Mouse (Mus musculus) cerebellum, adult 18-20 months (tissue): ENCODE data around the gene Pacsin2.

Experiments used
- DNase-seq, 2 experiments: peaks; one replicate each; pipeline ENCODE4 v3.0.0; 2021

Gene Pacsin2

GRCm38 (mm10) chr15:83448646-83449045 lies 15.8 kb downstream of the Pacsin2 start:
- no peak for DNase-seq

DNA sequence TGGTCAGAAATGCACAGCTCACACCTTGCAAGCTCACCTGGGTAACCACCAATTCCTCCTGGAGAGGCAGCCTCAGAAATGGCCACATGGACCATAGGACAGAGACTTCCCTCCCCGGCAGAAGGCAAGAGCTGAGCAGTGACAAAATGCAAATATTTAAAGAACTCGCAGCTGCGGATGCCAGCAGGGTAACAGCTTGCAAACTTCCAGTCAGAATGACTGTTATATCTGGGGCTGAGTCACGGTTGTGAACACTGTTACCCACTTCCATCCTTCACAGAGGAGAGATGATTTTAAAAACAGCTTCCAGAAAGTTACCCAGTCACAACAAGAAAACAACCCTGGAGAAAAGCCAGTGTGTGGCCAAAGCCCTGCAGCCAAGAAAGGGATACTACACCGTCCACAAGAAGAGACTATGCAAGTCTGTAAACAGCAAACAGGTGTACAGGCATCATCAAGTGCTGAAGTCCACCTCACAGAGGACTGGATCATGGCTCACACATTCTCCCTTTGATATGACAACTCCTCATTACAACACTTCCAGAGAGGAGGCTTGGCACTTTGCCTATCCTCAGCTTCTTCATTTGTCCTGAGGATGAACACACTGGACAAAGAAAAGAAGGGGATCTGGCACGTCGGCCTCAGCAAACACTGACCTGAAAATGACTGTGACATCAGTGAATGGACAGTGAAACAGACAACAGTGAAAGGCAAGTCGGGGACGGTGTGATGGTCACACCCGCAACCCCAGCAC lies 16.4 kb downstream of the Pacsin2 start:
- DNase-seq = no peak

- DNase-seq = no peak
These were observed 18.5 kb downstream of the Pacsin2 start for GRCm38 (mm10) chr15:83445908-83446307.

GRCm38 (mm10) chr15:83445383-83445782 lies 19.0 kb downstream of the Pacsin2 start:
- DNase-seq = no peak

DNA sequence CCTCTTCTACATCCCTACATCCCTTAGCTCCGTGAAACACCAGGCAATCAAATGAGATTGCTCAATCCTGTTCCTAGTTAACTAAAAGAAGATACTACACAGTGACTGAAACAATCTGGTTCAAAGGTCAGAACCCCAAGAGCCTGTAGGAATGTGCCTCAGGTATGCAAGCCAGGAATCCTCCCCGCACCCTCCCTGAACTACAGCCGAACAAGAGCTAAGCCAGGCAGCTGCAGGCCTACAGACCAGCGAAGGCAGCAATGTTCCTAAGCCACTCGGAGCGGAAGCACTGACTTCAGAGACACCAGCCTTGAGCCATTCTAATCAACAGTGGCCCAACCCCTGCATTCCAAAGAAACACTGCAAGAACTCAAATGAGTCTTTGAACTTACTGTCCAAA lies 20.0 kb downstream of the Pacsin2 start:
- DNase-seq = no peak

- no peak for DNase-seq
These were observed 21.8 kb downstream of the Pacsin2 start for GRCm38 (mm10) chr15:83442495-83443037.

- DNase-seq = no peak
These were observed 23.7 kb downstream of the Pacsin2 start for GRCm38 (mm10) chr15:83440726-83441125.

DNA sequence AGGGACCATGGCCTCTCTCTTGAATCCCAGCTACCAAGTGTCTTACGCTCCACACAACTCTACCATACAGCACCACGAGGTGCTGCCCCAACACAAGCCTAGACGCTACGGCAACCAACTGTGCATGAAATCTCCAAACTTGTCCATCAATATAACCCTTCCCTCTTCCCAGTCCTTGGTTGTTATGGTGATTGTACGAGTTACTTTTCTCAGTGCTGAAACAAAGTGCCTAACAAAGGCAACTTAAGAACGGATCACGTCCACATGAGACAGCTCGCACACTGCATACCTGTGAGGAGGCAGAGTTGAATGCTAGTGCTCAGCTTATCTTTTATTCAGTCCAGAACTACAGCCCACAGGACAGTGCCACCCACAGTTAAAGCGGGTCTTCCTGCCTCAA lies 27.9 kb downstream of the Pacsin2 start:
- DNase-seq = no peak

DNA sequence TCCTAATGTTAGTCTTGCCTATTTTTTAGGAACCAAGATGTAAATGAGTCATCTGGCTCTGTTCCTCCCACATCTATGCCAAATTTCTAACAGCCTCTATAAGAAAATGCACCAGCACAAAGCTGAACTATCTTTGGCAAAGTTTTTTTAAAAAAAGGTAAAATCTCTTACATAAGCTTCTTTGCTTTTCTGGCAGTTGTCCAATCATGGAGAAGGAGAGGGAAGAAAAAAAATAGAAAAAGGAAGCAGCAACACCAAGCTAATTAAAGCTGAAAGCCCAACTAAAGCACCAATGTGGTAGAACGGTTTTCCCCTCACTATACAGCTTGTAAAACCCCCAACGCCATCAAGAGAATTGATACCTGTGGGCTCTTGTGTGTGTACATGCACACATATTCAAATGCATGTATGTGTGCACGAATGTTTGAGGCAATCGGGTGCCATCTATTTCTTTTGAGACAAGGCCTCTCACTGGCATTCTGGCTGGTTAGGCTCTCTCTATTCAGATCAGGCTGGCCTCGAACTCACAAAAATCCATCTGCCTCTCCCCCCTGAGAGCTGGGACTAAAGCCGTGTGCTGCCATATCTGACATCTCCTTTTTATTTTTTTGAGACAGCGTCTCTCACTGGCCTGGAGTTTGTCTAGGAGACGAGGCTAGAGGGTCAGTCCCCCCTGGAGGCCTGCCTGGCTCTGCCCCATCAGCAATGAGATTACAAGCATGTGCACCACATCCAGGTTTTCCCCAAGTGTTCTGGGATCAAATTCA lies 28.9 kb downstream of the Pacsin2 start:
- no peak for DNase-seq

GRCm38 (mm10) chr15:83434692-83435091 lies 29.7 kb downstream of the Pacsin2 start:
- no peak for DNase-seq

DNA sequence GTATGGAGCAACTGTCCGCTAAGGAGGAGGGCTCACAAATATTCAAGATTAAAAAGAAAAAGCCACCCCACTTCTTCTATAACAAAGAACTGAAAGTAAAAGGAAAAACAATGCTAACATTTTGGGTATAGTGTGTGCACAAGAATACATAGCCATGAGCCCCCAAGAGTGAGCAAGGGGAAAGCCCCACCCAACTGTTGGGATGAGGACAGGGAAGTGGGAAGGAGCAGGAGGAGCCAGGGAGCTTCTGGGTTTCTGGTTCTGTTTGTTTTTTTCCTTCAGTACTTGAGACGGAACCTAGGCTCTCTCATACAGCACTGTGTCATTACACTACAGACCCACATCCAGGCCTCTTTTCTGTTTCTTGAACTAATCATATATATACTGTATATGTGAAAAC lies 31.1 kb downstream of the Pacsin2 start:
- DNase-seq = no peak

DNA sequence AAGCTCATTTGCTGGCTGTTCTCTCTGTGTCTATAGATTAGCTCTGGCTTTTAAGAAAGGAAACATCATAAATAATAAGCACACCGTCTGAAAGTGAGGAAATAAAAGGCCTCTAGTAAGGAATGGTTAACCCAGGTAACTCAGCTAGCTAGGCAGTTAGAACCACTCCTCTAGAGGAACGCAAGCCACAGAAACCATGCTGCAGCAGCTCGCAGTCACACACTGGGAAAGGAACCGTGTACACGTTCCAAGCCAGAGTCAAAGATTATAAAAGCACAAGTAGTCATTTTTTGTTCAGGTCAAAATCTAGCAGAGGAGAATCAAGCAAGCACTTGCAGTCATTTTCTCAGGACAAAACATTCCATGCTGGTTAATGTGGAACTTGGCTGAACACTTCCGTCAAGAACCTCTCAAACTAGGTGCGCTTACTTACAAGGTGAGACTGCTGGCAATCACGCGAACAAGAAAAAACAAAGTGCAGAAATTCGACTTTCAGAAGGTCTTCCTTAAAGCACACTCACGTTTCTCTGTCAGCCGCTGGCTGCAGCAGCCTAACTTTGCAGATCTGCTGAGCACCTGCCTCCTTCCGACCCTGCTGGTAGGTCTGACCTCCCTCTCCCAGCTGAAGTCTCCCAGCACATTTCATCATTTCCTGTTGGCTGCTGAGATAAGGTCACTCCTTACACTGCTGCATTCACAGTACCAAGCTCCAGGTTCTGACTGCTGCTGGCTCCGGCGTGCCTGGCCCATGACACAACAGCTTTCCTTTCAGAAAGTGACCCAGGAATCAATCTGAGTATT lies 32.0 kb downstream of the Pacsin2 start:
- DNase-seq = no peak

DNA sequence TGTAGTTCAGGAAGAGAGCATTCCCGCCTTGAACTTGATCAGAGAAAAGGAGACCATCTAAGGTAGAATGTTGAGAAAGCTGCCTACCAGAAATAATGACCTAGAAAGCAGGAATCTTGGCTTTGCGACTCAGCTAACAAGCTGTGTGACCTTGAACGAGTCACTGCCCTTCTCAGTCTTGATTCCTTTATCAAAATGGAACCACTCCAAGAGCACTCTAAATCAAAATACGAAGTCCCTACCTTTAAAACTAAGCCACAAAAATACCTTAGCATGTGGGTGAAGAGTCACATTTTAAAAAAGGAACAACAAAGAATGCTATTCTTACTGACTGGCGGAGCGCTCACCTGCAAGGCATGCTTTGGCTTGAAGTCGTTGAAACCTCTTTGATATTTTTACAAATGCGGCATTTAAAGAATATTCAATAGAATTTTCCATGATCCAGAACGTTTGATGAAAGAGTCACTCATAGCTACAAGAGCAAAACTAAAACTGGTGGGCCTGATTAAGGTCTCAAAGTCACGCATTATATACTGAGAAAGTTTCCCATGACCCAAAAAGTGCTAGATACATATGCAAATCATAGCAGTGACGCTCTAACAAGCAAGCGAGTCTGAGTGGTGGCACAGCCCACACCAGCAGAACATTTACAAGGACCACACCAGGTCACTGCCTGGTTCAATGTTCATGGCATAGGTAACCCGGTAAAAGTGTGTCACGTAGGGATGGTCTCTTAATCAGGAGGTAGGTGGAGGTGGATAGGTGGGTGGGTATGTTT lies 33.2 kb downstream of the Pacsin2 start:
- no peak for DNase-seq

DNA sequence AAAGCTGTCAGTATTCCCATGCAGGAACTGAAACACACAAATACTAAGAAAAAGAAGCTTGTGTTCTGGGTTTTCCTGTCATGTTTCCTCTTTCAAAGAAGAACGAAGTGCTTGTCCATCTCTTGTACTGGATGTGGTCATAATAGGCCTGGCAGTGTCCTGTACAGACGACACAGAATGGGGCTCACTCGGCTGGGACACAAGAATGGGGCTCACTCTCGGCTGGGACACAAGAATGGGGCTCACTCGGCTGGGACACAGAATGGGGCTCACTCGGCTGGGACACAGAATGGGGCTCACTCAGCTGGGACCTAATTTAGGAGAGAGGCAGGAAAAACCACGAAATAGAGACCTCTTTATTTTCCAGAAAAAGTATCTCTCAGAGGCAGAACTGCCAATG lies 34.0 kb downstream of the Pacsin2 start:
- DNase-seq = no peak

DNA sequence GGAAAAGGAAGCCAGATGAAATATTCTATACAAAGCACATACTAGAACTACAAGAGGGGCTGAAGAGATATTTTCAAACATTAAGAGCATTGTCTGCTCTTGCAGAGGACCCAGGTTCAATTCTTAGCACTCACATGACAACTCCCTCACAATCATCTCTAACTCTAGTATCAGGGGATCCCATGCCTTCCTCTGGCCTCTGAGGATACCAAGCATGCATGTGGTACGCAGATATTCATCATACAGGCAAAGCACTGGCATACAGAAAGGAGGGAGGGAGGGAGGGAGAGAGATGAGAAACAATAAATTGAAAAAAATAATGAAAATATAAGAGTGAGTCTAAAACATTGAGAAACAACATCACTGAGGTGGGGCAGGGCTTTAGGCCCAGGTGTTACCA lies 35.8 kb downstream of the Pacsin2 start:
- no peak for DNase-seq

GRCm38 (mm10) chr15:83427294-83428163 lies 36.9 kb downstream of the Pacsin2 start:
- DNase-seq = no peak

GRCm38 (mm10) chr15:83425794-83426193 lies 38.6 kb downstream of the Pacsin2 start:
- no peak for DNase-seq

GRCm38 (mm10) chr15:83425277-83425676 lies 39.1 kb downstream of the Pacsin2 start:
- no peak for DNase-seq

- no peak for DNase-seq
These were observed 40.6 kb downstream of the Pacsin2 start for GRCm38 (mm10) chr15:83423589-83424384.

- no peak for DNase-seq
These were observed 42.0 kb downstream of the Pacsin2 start for GRCm38 (mm10) chr15:83422299-83422981.
